Mouse (Mus musculus) fat pad, adult 2 months (tissue): ENCODE measurements at regions not wholly inside any gene's neighbourhood (a gene's known extent, or its start where the extent isn't known, plus 50 kb on each side); places are given as distances from the start of the nearest gene placed in this dataset.

ENCODE experiments used
- DNase-seq: peaks from one replicate; pipeline ENCODE4 v3.0.0-alpha.2; 2011; ENCODE audit warnings: low read depth, low spot score; ENCODE audit errors: extremely low read depth

GRCm38 (mm10) chr2:50796087-50796486 lies 352.8 kb downstream of the Rnd3 start:
- DNase-seq, result no peak

GRCm38 (mm10) chr2:50793616-50794015 lies 355.3 kb downstream of the Rnd3 start:
- DNase-seq, result peak; percentile 74

GRCm38 (mm10) chr2:50793067-50793466 lies 355.8 kb downstream of the Rnd3 start:
- no peak for DNase-seq

- DNase-seq, result no peak
Observed at GRCm38 (mm10) chr2:50789051-50789651, 359.8 kb downstream of the Rnd3 start.

GRCm38 (mm10) chr2:50772101-50772500 lies 376.8 kb downstream of the Rnd3 start:
- no peak for DNase-seq

GRCm38 (mm10) chr2:50759016-50759415 lies 389.9 kb downstream of the Rnd3 start:
- DNase-seq, result peak; percentile 99

GRCm38 (mm10) chr2:50757837-50758541 lies 390.9 kb downstream of the Rnd3 start:
- DNase-seq, result peak; percentile 40

- DNase-seq, result no peak
Observed at GRCm38 (mm10) chr2:50755616-50756450, 393.1 kb downstream of the Rnd3 start.

GRCm38 (mm10) chr2:50755160-50755559 lies 393.8 kb downstream of the Rnd3 start:
- DNase-seq, result no peak

GRCm38 (mm10) chr2:50752408-50752807 lies 396.5 kb downstream of the Rnd3 start:
- DNase-seq, result no peak

- no peak for DNase-seq
Observed at GRCm38 (mm10) chr2:50750799-50751198, 398.1 kb downstream of the Rnd3 start.

- DNase-seq, result no peak
Observed at GRCm38 (mm10) chr2:50744625-50745214, 404.2 kb downstream of the Rnd3 start.

GRCm38 (mm10) chr2:50743785-50744258 lies 405.1 kb downstream of the Rnd3 start:
- no peak for DNase-seq

- no peak for DNase-seq
Observed at GRCm38 (mm10) chr2:50742421-50742820, 406.5 kb downstream of the Rnd3 start.

GRCm38 (mm10) chr2:50741337-50741736 lies 407.6 kb downstream of the Rnd3 start:
- DNase-seq, result no peak

GRCm38 (mm10) chr2:50739599-50739979 lies 409.3 kb downstream of the Rnd3 start:
- no peak for DNase-seq

GRCm38 (mm10) chr2:50738936-50739598 lies 409.8 kb downstream of the Rnd3 start:
- no peak for DNase-seq

GRCm38 (mm10) chr2:50737706-50738105 lies 411.2 kb downstream of the Rnd3 start:
- DNase-seq, result no peak

- no peak for DNase-seq
Observed at GRCm38 (mm10) chr2:50735029-50735428, 413.9 kb downstream of the Rnd3 start.

- DNase-seq, result no peak
Observed at GRCm38 (mm10) chr2:50706652-50707051, 410.1 kb upstream of the Mmadhc start.

GRCm38 (mm10) chr2:50704297-50704696 lies 407.7 kb upstream of the Mmadhc start:
- no peak for DNase-seq
